Mouse (Mus musculus): ENCODE measurements around the gene Ccdc137. TPM values are rescaled to one million over a fixed set of nuclear protein-coding genes. Genes with fewer than 3 reads are reported as not detected.
"Not testable (repeated sequence)": the region's sequence is repeated elsewhere in the genome, so short reads cannot be mapped to it uniquely, and the experiment has no call there.

Gene Ccdc137
- 19.2 and 29.6 TPM in 2 replicates for polyA plus RNA-seq (2011; ENCODE audit: insufficient read depth, insufficient read length, low replicate concordance, missing spikeins)

DNA sequence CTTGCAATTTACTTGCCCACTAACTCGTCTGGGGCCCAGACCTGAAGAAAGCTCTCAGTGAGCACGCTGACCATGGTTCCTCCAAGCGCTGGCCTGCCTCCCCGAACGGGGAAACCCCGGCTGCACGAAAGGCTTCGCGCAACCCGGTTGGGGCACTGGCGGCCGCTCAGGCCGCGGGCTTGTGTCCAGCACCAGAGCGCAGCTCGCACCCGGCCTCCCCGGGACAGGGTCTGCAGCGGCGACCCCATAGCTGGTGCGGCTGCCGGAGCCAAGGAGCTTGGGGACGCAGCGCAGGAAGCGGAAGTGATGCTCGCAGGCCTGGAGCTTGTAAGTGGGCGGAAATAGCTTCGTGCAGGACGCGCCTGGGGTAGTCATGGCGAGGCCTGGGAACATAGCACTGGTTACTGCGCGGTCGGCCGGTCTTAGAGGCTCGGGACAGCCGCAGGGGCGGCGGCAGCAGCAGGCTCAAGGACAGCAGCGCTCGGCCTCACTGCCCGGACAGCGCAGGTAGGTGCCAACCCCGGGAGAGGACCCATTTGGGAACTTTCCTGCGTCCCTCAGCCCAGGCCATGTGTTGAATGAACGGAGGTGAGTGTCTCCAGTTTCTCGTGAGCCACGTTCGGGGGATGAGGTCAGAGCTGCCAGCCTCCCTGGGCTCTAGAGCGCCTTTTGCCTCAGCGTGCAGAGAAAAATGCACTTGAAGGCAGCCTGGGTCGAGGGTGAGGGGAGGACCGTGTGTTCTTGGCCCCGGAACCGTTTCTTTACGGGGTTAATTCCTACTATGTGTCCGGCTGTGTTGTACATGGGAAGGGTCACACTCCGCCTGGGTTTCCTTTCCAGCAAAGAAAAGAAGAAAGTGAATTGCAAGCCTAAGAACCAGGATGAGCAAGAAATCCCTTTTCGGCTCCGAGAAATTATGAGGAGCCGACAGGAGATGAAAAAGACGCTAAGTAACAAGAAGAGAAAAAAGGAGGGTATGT lies at the start of gene Ccdc137, which contains the start of gene Oxld1:
Ccdc137 (plus strand) TSS at position 344 of the 980 bp plus-strand sequence.
Oxld1 (minus strand) TSS at position 297 of the 980 bp plus-strand sequence.
- peak within 1 kb of the TSS; percentile 82 for H3K27ac ChIP-seq (ENCODE audit: control insufficient read depth, insufficient read depth, low read depth, low read length, poor library complexity)
- TF ChIP-seq CTCF (IDR thresholded peaks at IDR 0.05; ENCODE audit: control insufficient read depth, insufficient read depth, low read length) (no peak), POLR2A (IDR thresholded peaks at IDR 0.05; ENCODE audit: borderline replicate concordance, control insufficient read depth, low read depth, low read length) (peak; percentile 88; the same call in 1 of the 2 replicates)
- H3K4me3 ChIP-seq (replicated peaks; ENCODE audit: control insufficient read depth, low read depth, low read length), result peak within 1 kb of the TSS; percentile 77
- H3K4me1 ChIP-seq (ENCODE audit: control insufficient read depth, insufficient read depth, low read length), result peaks cover 8% of the 10 kb centered on the region
- 3% methylated on average over 62 of the region's 62 CpGs for WGBS

DNA sequence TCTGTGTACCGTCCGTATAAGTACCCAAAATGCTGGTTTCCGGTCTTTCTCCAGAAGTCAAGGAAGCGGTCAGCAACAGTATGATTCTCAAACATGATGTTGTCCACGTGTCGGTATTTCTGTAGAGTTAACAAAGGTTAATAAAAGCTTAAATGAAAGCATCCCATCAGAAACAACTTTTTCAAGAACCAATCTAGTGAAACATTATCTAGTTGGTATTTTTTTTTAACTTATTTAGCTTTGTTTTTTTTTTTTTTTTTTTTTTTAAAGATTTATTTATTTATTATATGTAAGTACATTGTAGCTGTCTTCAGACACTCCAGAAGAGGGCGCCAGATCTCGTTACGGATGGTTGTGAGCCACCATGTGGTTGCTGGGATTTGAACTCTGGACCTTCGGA lies 44.3 kb upstream of the Ccdc137 start:
- WGBS, result 95% methylated on average over 7 of the region's 10 CpGs
- not testable (repeated sequence) for H3K4me1 ChIP-seq (ENCODE audit: control insufficient read depth, insufficient read depth, low read length); H3K27ac ChIP-seq (ENCODE audit: control insufficient read depth, insufficient read depth, low read depth, low read length, poor library complexity); H3K4me3 ChIP-seq (replicated peaks; ENCODE audit: control insufficient read depth, low read depth, low read length)

DNA sequence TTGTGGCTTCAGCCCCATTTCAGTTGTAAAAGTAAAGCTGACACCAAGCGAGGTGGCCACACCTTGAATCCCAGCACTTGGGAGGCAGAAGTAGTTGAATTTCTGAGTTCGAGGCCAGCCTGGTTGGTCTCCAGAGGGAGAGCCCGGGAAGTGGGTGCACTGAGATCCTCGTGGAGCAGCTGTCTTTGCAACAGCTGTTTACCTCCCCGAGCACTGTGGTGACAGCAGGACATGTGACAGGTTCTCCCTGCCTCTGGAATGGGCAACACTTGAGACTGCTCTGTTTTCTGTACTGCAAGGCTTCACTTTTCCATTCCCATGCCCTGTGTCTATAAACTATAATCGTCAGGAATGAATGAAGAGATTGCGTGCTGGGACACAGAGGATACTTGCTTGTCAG lies 40.1 kb upstream of the Ccdc137 start:
- Histone ChIP-seq H3K4me1 (ENCODE audit: control insufficient read depth, insufficient read depth, low read length) (no peaks in the 10 kb centered on the region), H3K27ac (ENCODE audit: control insufficient read depth, insufficient read depth, low read depth, low read length, poor library complexity) (no peak overlapping the region), H3K4me3 (replicated peaks; ENCODE audit: control insufficient read depth, low read depth, low read length) (no peak overlapping the region)
- no peak for TF ChIP-seq POLR2A (IDR thresholded peaks at IDR 0.05; ENCODE audit: borderline replicate concordance, control insufficient read depth, low read depth, low read length)
- no peak for TF ChIP-seq CTCF (IDR thresholded peaks at IDR 0.05; ENCODE audit: control insufficient read depth, insufficient read depth, low read length)
- WGBS, result 86% methylated on average over 7 of the region's 7 CpGs

DNA sequence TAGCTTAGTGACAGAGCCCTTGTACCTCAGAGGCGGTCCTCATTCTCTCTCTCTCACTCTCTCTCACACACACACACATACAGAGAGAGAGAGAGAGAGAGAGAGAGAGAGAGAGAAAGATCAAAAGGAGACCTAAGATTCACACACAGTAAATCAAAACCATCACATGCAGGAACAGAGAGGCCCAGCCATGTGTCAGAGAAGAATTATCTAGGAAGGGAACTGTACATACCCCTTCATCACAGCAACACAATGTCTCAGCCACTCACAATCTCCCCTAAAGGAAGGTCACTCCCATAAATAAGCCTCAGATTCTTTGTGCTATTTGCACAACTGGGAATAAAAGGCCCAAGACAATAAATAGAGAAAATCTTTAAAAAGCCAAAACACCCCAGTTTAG lies 39.3 kb upstream of the Ccdc137 start:
- H3K4me3 ChIP-seq (replicated peaks; ENCODE audit: control insufficient read depth, low read depth, low read length), result no peak overlapping the region
- WGBS, result 94% methylated on average over 1 of the region's 1 CpGs
- TF ChIP-seq CTCF (IDR thresholded peaks at IDR 0.05; ENCODE audit: control insufficient read depth, insufficient read depth, low read length), result no peak
- TF ChIP-seq POLR2A (IDR thresholded peaks at IDR 0.05; ENCODE audit: borderline replicate concordance, control insufficient read depth, low read depth, low read length), result no peak
- H3K4me1 ChIP-seq (ENCODE audit: control insufficient read depth, insufficient read depth, low read length), result no peaks in the 10 kb centered on the region
- no peak overlapping the region for H3K27ac ChIP-seq (ENCODE audit: control insufficient read depth, insufficient read depth, low read depth, low read length, poor library complexity)

DNA sequence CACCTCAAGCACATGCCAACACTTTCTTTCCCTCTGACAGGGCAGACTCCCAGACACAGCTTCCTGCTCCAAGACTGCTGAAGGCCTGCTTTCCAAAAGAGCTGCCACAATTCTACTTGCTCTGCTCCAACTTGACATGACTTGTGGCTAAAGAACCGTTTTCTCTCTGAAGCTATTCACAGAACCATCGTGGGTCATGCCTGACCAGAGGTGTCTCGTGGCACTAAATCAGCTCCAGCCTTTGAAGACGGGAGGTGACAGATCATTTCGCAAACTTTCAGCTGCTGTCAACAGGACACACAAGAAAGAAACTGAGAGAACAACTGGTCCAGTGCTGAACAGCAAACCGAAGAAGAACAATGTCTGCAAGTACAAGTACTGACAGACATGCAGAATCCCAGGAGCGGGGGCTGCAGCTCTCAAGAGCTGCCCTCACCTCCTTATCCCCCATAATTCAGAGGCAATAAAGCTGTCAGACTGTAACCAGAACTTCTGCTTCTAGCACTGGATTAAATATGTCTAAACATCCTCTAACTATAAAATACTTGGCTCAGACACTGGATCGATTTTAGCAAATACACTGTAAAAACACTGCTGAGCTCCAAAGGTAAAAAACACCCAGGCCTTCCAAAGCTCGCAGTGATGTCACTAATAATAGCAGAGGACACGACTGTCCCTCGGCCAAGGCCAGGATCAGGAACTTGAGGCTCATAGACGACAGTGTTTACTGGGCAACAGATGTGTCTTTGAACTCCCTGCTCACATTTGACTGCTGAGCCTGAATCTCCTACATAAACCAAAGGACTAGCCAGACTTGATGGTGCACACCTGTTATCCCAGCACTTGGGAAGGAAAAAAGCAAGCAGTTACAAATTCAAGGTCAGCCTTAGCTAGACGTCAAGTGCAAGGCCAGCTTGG lies 35.0 kb upstream of the Ccdc137 start:
- no peak overlapping the region for H3K4me3 ChIP-seq (replicated peaks; ENCODE audit: control insufficient read depth, low read depth, low read length)
- no peak for TF ChIP-seq CTCF (IDR thresholded peaks at IDR 0.05; ENCODE audit: control insufficient read depth, insufficient read depth, low read length)
- TF ChIP-seq POLR2A (IDR thresholded peaks at IDR 0.05; ENCODE audit: borderline replicate concordance, control insufficient read depth, low read depth, low read length), result no peak
- WGBS, result 62% methylated on average over 13 of the region's 13 CpGs
- H3K27ac ChIP-seq (ENCODE audit: control insufficient read depth, insufficient read depth, low read depth, low read length, poor library complexity), result no peak overlapping the region
- H3K4me1 ChIP-seq (ENCODE audit: control insufficient read depth, insufficient read depth, low read length), result no peaks in the 10 kb centered on the region

DNA sequence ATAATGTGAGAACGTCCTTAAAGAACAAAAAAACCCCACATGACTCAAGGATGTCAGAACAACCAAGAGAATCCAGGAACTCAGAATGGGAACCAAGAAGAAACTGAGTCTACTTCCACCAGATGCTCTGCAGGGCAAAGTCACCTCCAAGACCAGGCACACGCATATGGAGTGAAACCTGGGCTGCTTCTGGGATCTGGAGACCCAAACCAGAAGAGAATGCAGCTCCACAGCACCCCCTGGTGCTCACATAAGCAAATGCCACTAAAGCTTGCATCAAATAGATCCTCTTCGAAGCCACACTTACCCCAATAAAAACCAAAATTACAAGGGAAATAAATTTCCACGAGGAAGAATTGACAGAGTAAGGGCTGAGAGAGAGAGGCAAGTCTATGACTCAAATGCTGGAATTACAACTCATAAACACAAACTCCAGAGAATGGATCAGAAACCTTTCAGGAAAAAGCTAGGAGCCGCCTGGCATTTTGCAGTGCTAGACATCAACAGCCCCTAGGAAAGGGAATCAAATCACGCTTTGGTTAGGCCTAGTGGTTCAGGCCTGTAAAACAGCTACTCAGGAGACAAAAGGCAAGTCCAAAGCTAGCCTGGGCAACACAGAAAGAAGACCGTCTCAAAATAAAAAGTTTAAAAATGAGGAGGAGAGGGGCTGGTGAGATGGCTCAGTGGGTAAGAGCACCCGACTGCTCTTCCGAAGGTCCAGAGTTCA lies 34.2 kb upstream of the Ccdc137 start:
- Histone ChIP-seq H3K27ac (ENCODE audit: control insufficient read depth, insufficient read depth, low read depth, low read length, poor library complexity) (no peak overlapping the region), H3K4me1 (ENCODE audit: control insufficient read depth, insufficient read depth, low read length) (no peaks in the 10 kb centered on the region), H3K4me3 (replicated peaks; ENCODE audit: control insufficient read depth, low read depth, low read length) (no peak overlapping the region)
- TF ChIP-seq CTCF (IDR thresholded peaks at IDR 0.05; ENCODE audit: control insufficient read depth, insufficient read depth, low read length) (peak; percentile 69), POLR2A (IDR thresholded peaks at IDR 0.05; ENCODE audit: borderline replicate concordance, control insufficient read depth, low read depth, low read length) (no peak)
- WGBS, result 70% methylated on average over 9 of the region's 9 CpGs

DNA sequence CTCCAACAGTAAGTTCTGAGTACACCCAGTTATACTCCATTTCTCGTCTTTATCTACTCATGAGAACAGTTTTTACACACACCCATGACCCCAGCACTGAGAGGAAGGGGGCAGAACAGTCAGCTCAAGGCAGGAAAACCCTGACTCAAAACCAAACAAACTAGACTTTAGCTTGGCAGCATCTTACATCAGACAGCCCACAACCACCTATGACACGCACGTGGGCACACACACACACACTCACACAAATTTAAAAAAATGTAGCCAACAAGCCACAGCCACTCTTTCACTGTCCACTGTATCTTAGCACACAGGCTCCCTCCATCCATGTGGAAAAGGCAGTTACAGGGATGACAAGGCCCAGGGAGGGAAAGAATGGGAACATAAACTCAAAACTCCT lies 31.2 kb upstream of the Ccdc137 start:
- 81% methylated on average over 3 of the region's 3 CpGs for WGBS
- TF ChIP-seq CTCF (IDR thresholded peaks at IDR 0.05; ENCODE audit: control insufficient read depth, insufficient read depth, low read length) (no peak), POLR2A (IDR thresholded peaks at IDR 0.05; ENCODE audit: borderline replicate concordance, control insufficient read depth, low read depth, low read length) (no peak)
- H3K4me1 ChIP-seq (ENCODE audit: control insufficient read depth, insufficient read depth, low read length), result no peaks in the 10 kb centered on the region
- no peak overlapping the region for H3K4me3 ChIP-seq (replicated peaks; ENCODE audit: control insufficient read depth, low read depth, low read length)
- H3K27ac ChIP-seq (ENCODE audit: control insufficient read depth, insufficient read depth, low read depth, low read length, poor library complexity), result no peak overlapping the region

Measured in bone marrow, adult 2 months (tissue).